Mouse (Mus musculus): Measurements from ENCODE around the gene Ogg1.
"Not testable (repeated sequence)": the region's sequence is repeated elsewhere in the genome, so short reads cannot be mapped to it uniquely, and the experiment has no call there.

Ogg1 gene

DNA sequence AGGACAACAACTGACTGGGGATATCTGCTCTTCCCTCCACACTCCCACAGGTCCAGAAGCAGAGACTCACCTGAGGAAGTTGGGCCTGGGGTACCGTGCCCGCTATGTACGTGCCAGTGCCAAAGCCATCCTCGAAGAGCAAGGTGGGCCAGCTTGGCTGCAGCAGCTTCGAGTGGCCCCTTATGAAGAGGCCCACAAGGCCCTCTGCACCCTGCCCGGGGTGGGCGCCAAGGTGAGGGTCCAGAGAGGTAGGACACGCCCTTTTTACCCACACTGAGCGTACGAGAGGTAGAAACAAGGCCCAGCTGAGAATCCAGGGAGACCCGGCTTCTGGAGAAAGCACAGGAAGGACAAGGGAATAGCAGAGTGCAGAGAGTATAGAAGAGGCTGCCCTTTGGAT is 4.9 kb downstream of the Ogg1 start:
- DNase-seq (ENCODE audit: low read depth, low spot score), result no peak

DNA sequence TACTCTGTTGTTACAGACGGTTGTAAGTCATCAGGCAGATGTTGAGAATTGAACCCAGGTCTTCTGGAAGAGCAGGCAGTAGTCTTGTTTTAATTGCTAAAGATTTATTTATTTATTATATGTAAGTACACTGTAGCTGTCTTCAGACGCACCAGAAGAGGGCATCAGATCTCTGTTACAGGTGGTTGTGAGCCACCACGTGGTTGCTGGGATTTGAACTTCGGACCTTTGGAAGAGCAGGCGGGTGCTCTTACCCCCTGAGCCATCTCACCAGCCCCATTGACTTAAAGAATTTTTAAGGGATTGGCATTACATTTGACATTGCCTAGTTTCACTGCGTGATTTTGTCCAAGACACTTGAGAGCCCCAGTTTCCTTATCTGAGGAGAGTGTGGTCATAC is 6.0 kb downstream of the Ogg1 start:
- DNase-seq (ENCODE audit: low read depth, low spot score), result not testable (repeated sequence)

DNA sequence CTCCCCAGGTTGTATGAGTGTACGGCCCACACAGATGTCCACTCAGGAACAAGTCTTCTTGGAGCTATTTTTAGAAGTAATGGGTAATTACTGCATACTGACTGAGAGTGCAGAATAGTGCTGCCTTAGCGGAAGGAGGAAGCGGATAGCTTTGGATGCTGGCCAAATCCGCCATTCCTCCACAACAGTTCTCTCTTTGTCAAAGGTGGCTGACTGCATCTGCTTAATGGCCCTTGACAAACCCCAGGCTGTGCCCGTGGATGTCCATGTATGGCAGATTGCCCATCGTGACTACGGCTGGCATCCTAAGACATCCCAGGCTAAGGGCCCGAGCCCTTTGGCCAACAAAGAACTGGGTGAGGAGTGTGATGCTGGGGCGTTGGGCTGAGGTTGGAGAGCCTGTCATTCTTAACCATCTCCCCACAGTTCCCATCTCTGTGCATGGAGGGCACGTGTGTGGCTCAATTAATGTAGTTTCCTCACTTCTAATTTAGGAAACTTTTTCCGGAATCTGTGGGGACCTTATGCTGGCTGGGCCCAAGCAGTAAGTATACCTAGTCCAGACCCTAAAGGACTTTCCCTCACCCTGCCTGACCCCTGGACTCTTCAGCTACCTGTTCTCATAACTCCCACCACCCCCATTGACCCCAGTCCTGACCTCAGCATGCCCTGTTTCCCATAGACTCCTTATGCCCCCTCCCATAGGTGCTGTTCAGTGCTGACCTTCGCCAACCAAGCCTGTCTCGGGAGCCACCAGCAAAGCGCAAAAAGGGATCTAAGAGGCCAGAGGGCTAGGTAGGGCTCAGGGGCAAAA is 6.6 kb downstream of the Ogg1 start:
- DNase-seq (ENCODE audit: low read depth, low spot score), result peak; percentile 35

DNA sequence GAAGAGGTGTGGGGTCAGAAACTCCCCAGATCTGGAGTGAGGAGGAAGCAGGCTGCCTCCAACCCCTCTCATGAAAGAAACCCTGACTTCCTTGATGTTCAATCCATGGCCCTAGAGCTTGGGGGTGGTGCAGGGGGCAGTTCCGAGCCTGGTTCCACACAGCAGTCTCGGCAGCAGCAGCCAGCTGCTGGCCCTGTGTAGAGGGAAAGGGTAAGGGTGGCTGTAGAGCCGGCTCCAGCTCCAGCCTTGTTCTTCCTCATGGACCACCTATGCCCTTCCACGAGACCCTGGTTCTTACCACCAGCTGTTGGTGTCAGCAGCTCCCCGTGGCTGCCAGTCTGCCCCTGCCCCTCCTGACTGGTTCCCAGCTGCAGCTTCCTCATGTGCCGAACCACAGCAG is 7.4 kb downstream of the Ogg1 start:
- DNase-seq (ENCODE audit: low read depth, low spot score), result no peak

DNA sequence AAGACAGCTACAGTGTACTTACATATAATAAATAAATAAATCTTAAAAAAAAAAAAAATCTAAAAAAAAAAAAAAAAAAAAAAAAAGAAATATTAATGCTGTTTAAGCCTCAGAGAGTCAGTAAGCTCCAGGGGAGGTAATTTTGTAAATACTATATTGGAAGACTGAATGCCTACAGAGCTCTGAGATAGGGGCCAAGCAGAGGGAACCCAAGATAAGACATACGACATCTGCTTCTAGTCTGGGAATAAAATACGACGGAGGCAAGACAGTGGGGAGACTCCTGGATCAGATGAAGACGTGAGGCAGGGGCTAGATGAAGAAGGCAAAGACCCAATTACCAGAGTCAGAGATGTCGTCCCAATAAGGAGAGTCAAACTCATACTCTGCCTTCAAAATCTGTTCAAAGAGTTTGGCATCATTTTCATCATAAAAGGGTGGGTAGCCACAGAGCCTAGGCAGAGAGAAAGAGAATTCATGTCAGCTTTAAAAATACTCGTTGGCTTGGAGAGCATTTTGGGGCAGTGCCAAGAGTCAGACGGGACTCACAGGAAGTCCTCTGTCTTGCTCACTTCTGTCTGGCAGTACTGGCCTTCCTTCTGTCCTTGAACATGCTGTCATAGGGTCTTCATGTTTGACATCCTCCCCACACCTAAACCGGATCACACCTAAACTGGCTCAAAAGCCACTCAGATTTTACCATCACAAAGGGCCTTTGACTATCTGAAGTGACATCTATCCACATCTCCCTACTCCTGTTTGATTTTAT is 10.3 kb downstream of the Ogg1 start:
- no peak for DNase-seq (ENCODE audit: low read depth, low spot score)

DNA sequence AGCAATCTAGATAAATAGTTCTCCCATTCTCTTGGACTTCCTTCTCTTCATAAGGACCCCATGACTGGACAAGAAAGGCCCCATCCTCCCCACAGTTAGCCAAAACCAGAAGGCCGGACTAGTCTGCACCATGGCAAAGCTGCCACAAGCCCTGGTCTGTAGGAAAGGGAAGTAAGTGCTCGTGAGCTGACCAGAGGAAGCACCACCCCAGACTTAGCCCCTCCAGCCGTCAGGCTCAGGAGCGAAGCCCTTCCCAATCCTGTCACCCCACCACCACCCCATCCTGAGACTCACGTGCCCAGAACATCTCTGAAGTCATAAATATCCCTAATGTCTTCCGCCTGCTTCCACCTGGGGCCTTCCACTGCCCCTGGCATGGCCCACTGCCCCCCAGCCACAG is 14.8 kb downstream of the Ogg1 start:
- DNase-seq (ENCODE audit: low read depth, low spot score), result no peak

DNA sequence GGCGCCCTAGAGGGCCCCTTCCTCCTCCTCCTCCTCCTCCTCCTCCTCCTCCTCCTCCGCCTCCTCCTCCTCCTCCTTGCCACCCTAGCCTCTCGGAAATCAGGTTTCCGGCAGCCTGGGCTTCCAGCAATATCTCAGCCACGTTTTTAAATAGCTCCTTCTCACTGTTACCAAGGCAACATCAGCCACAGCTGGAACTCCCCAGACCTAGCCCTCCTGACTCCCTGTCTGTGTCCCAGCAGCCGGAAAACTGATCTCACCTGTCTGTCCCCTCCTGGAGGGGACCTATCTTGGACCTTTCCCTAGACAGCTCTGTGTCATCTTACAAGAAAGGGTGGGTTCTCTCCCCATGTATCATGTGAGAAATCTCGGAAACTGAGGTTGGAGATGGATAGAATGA is 15.5 kb downstream of the Ogg1 start:
- no peak for DNase-seq (ENCODE audit: low read depth, low spot score)

DNA sequence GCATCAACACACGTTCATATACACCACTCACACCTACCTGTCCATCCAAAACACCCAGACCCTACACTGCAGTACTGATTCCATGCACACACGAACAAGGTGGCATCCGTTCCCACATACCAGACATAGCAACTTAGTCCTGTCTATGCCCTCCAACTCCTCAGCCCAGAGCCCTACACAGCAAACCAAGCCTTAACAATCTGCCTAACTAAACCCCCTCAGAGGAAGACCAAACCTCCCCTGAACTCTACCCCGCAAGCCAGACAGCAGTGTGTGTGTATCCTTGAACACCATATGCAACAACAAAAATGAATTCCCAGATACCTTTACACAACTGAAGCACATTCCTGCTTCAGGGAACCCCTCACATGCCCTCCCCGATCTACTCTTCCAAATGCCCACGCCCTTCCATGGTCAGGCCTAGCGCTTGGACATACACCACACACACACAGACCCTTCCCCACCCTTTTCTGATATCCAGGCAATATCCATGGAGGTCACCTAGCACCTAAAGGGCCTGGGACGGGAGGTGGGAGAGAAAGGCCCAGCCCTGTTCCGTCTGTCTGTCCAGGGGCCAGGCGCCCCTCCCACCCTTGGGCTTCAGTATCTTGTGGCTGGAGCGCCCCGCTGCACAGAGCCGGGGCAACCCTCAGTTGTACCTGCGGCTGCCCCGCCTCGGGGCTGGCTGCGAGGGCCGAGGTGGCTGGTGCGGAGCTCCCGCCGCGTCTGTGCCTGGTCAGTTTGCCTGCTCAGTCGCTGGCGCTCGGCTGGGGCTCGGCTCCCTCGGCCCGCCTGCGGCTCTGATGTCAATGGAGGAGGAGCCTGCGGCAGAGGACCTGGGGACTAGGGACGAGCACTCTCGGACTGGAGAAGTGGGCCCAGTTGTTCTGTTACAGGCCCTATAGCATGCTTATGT is 16.7 kb downstream of the Ogg1 start, which contains the start of gene Camk1:
TSS of gene Camk1 (minus strand) at position 808 of the 916 bp plus-strand sequence.
- peak; percentile 84 for DNase-seq (ENCODE audit: low read depth, low spot score)

DNA sequence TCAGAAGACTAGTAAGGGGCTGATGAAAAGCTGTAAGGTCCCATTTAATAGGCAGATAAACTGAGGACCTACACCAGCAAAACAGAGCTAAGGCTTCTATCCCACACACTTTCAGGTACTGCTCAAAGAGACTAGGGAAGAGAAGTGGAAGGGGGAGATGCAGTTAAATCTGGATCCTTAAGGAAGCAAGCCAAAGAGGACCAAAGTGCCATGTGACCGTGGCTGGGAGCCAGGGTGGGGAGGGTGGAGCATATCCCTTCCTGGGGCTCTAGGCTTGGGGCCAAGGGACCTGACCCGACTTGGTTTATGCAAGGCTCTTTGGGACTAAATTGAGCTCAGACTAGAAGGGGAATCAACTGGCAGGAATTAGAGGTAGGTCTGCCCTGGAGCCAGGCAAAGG is 17.5 kb downstream of the Ogg1 start:
- peak; percentile 68 for DNase-seq (ENCODE audit: low read depth, low spot score)

DNA sequence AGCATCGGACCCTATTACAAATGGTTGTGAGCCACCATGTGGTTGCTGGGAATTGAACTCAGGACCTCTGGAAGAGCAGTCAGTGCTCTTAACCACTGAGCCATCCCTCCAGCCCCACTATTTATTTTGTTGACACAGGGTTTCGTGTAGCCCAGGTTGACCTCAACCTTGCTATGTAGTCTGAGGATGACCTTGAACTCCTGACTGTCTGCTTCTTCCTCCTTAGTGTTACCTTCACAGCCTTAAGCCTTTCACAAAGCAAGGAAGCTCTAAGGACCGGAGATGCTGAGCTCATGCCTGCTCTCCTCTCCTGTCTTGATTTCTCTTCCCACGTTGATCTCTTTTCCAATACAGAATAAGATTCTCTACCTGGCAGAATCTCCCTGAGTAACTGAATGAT is 20.1 kb downstream of the Ogg1 start:
- DNase-seq (ENCODE audit: low read depth, low spot score), result no peak

DNA sequence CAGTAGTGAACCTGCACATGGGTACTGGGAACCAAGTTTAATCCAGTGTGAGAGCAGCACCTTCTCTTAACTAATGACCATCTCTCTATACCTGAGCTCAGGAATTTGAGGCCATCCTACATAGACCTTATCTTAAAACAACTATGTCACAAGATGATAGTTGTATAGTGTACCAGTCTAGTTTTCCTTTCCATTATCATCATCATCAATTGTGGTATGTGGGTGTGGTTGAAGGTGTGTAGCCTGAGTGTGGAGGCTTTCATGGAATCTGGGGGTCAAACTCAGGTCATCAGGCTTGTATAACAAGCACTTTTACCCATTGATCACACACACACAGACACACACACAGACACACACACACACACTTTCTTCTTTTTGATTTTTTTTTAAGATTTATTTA is 23.8 kb downstream of the Ogg1 start:
- DNase-seq (ENCODE audit: low read depth, low spot score), result no peak

DNA sequence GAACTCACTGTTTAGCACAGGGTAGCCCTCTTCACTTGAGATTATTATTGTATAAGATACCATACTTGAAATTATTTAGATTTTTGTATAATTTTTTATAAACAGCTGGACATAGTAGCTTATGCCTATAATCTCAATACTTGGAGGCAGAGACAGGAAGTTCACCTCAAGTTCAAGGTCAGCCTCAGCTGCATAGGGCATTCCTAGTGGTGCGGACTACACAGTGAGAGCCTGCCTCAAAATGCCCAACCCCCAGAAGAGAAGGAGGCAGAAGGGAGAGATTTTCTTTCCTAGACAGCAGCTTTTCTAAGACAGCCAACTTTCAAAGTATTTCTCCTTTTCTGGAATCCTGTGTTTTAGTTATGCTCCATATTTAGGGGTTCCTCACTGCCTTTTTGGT is 24.4 kb downstream of the Ogg1 start:
- no peak for DNase-seq (ENCODE audit: low read depth, low spot score)

DNA sequence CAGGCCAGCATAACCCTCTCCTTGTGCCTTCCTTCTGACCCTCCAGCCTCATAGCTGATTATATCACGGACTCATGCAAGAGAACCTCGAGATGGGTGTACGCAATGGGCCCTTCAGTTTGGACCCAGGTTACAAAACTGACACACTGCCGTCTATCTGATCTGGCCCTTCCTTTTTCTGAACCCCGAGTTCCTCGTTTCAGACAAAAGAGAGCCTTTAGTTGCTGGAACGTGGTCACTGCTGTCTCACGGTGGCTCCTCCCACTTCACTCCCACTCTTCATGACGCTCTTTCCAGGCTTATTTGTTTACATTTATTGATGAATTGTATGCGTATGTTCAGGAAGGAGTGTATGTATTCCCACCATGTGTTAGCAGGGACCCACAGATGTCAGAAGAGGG is 24.9 kb downstream of the Ogg1 start:
- DNase-seq (ENCODE audit: low read depth, low spot score), result no peak

DNA sequence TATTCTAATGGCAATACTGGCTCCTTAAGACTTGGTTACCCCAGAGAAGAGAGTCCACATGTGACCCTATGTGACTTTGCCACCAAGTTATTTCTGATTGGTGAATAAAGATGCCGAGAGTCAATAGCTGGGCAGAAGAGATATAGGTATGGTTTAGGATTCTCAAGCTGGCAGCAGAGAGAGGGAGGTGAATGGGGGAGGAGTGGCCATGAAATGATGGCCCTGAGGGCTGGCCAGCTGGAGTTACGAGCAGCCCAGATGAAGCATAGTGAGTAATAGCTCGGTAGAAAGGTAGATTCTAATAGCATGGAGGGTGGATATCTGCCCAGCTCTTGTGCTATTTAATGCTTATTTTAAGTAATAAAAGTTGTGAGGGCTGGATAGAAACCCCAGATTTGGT is 26.0 kb downstream of the Ogg1 start:
- DNase-seq (ENCODE audit: low read depth, low spot score), result no peak

DNA sequence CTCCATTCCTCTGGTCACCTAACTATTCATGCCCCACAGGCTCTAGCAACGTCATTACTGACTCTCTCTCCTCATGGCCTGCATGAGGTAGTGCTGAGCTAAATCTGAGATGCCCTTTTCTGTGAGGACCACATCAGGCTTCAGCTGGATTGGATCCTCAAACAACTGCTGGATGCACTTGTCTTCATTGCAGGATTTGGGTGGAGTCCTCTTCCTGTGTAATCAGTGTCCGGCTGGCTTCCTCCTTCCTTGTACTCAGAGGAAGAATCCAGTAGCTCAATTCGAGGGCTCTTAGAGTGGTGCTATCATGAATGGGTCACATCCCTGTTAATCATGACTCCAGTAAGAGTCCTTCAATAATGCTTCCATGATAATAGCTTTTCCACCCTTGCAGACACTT is 26.9 kb downstream of the Ogg1 start:
- DNase-seq (ENCODE audit: low read depth, low spot score), result no peak

DNA sequence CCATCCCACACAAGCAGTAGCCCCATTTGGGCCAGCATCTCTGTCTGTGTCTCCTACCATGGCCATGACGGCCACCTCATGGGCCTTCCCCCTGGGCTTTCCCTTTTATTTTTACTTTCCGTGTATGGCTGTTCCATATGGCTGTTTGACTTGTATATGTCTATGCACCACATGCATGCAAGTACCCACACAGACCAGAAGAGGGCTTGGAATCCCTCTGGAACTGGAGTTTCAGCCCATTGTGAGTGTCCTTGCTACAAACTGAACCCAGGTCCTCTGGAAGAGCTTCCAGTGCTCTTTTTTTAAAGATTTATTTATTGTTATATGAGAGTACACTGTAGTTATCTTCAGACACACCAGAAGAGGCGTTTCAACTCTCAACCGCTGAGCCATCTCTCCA is 34.7 kb downstream of the Ogg1 start:
- DNase-seq (ENCODE audit: low read depth, low spot score), result peak; percentile 52

DNA sequence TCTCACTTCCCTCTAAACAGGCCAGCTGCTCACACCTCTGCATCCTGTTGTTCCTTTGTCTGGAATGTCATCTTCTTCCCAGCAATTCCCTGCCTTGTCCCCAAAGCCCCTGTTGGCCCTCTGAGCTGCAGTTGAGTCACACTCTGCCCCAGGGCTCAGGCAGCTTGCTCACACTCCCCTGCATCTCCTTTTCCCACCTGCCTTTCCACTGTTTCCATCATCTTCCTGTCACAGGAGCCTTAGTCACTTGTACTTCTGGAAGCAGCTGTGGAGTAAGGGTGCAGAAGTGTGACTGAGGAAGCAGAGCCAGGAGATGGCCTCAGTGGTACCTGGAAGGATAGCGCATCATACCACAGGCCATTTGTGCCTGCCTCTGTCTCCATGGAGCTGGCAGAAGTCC is 35.5 kb downstream of the Ogg1 start:
- DNase-seq (ENCODE audit: low read depth, low spot score), result peak; percentile 82

DNA sequence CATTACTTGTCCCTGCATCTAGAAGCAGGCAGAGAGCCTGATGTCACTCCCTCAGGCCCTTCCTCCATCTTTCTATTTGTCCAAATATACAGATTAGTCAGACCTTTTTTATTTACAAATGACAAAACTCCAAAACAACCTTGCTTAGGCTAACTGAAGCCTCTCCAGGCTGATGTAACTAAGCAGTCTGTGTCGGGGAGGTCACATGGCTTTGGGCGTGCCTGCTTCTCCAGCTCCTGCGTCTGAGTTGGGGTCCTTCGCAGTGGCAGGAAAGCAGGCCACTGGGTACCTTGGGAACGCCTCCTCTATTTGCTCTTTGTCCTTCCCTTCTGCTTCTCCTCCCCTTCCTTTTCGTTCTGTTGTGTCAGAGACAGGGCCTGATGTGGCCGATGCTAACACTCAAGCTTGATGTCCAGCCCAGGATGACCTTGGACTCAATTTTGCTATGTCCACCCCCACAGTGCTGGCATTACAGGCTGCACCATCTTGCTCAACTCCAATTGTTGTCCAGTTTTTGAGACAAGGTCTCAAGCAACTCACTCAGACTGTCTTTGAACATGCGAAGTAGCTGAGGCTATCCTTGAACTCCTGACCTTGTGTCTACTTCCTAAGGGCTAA is 37.9 kb downstream of the Ogg1 start:
- DNase-seq (ENCODE audit: low read depth, low spot score), result peak; percentile 47

DNA sequence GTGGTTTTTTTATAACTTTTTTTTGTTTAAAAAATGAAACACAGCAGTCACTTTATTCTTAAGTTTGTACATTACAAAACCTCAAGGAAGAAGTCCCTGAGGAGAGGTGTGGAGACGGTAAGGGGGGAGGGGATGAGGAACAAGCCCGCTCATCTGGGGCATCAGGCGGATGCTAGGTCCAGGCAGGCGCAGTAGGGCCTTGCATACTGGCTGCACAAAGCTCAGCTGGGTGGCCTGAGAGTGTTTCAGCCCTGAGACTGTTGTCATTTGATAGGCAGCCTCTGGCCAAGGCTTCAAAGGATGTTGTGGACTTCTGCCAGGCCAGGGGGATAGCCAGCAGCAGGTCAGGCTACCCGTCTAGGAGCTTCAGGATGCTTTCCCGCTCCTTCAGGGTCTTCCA is 39.9 kb downstream of the Ogg1 start:
- DNase-seq (ENCODE audit: low read depth, low spot score), result no peak

DNA sequence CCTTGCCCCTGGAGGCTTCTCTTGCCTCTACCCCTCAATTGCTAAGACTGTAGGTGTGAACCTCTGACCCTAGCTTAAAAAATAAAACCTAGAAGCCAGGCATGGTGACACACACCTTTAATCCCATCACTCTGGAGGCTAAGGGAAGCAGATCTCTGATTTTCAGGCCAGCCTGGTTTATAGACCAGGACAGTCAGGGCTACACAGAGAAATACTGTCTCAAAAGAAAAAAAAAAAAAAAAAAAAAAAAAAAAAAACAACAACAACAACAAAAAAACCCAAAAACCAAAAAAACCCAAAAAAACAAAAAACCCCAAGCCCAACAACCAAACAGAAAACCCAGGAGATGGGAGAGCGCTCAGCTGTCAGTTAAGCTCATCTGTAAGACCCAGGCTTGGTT is 40.8 kb downstream of the Ogg1 start:
- no peak for DNase-seq (ENCODE audit: low read depth, low spot score)

DNA sequence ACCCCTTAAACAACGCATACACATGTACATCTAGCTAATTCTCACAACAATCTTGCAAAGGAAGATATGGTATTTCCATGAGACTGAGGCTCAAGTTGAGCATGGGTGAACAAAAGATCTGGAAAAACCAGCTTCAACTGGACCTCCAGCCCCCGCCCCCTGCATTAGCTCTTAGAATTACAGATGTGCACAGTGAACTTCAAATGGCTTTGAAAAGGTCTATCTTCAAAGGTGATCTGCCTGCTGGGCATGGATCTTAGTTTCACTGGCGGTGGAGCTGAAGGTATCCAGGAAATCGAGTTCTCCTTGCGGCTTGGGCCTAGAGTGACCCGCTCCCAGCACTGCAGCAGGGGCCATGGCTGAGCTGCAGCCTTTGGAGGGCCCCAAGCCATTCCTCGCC is 41.4 kb downstream of the Ogg1 start:
- DNase-seq (ENCODE audit: low read depth, low spot score), result no peak

DNA sequence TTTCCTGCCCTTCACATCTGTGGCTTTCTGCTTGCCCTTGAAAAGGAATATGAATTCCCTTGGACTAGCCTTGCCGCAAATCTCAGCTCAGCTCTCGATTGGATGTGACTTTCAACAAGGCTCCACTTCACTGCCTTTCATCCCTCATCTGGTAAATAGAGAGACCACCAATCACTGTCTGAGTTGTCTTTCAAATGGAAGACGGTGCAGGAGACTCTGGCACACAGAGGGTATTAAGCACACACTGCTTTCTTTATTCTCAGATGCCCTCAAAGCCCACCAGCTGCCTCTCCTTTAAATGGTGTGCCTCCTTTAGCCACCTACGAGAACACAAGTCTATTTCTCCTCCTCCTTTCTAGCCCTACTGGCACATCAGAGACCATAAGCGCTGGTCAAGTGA is 41.8 kb downstream of the Ogg1 start:
- DNase-seq (ENCODE audit: low read depth, low spot score), result no peak
